Mouse (Mus musculus): Measurements from ENCODE around the gene Cideb. TPM values are rescaled to one million over a fixed set of nuclear protein-coding genes. Genes with fewer than 3 reads are reported as not detected.

Cideb gene
- polyA plus RNA-seq, 1 experiment = 0.17 TPM

DNA sequence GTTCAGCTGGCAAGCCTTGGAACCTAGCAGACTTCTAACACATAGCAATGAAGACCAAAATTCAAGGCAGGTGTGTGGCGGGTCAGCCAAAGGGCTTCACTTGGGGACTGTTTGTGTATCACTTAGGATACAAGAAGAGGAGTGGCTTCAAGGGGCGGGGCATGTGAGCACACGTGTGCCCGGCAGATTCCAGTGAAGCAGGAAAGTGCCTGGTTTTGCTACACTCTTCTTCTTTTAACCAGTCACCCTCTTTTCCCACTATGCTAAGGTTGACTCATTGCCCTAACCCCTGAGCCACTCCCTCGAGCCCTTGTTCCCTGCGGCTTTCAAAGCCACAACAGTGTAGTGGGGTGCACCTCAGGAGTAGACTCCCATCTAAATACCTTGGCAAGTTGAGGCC lies 43.4 kb downstream of the Cideb start:
- H3K36me3 ChIP-seq (ENCODE audit: control insufficient read depth, insufficient read depth) = no peaks in the 10 kb centered on the region
- no peak overlapping the region for H3K4me3 ChIP-seq
- no peaks in the 10 kb centered on the region for H3K27me3 ChIP-seq (ENCODE audit: control insufficient read depth, insufficient read depth, insufficient read length)
- H3K79me2 ChIP-seq (ENCODE audit: control insufficient read depth, insufficient read depth) = no peaks in the 10 kb centered on the region
- H3ac ChIP-seq (ENCODE audit: control insufficient read depth, insufficient read length) = no peak overlapping the region
- TF ChIP-seq POLR2AphosphoS2 (IDR thresholded peaks at IDR 0.05; ENCODE audit: insufficient read length, low read depth) = no peak
- TF ChIP-seq MYOD1 (IDR thresholded peaks at IDR 0.05; ENCODE audit: control insufficient read depth in 1 of 3, insufficient read length in 2 of 3, low read depth in 2 of 3) = peak in 1 of 3 experiments; percentile 9
- peak overlapping the region; percentile 42 for H3K4me2 ChIP-seq (ENCODE audit: low read depth)

DNA sequence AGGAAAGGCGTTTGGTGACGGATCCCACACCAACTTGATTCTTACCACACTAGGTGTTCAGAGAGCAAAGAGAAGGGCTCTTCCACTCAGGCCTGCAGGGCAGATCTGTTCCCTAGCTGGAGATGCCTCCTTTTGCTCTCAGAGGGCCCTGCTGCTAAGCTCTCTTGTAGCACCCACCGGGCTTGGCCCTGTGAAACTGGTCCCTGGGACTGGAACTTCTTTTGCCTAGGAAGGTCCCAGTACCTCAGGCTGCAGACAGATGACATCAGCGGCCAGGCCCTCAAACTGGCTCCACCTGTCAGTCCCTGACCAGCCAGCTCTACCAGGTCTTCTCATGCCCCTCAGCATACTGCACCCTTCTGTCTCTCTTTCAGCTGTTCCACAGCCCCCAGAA lies 44.5 kb downstream of the Cideb start, which contains the start of gene Tgm1:
Gene Tgm1 (minus strand): TSS at position 198 of the 394 bp plus-strand sequence.
- Histone ChIP-seq H3K36me3 (ENCODE audit: control insufficient read depth, insufficient read depth) (no peaks in the 10 kb centered on the region), H3K79me2 (ENCODE audit: control insufficient read depth, insufficient read depth) (no peaks in the 10 kb centered on the region), H3K4me2 (ENCODE audit: low read depth) (peak within 1 kb of the TSS; percentile 42), H3K4me3 (no peak within 1 kb of the TSS), H3K27me3 (ENCODE audit: control insufficient read depth, insufficient read depth, insufficient read length) (no peaks in the 10 kb centered on the region), H3ac (ENCODE audit: control insufficient read depth, insufficient read length) (no peak within 1 kb of the TSS)
- TF ChIP-seq TCF3 (IDR thresholded peaks at IDR 0.05; ENCODE audit: insufficient read length, low read depth) (no peak), POLR2AphosphoS2 (IDR thresholded peaks at IDR 0.05; ENCODE audit: insufficient read length, low read depth) (no peak), REST (IDR thresholded peaks at IDR 0.05; ENCODE audit: insufficient read depth, insufficient read length) (no peak), SRF (IDR thresholded peaks at IDR 0.05; ENCODE audit: control insufficient read depth, insufficient read length, low read depth) (no peak)

- no peak for TF ChIP-seq MAX (IDR thresholded peaks at IDR 0.05; ENCODE audit: low read depth)
- TF ChIP-seq POLR2A (IDR thresholded peaks at IDR 0.05; ENCODE audit: insufficient read length, low read depth) = no peak
- TF ChIP-seq MYOD1 (IDR thresholded peaks at IDR 0.05; ENCODE audit: control insufficient read depth in 1 of 3, insufficient read length in 2 of 3, low read depth in 2 of 3) = no peak
- no peak for TF ChIP-seq MYOG (IDR thresholded peaks at IDR 0.05; ENCODE audit: control insufficient read depth in 1 of 3, insufficient read depth in 1 of 3, insufficient read length in 2 of 3, low read depth in 2 of 3)
- TF ChIP-seq USF1 (IDR thresholded peaks at IDR 0.05; ENCODE audit: low read depth) = no peak
- TF ChIP-seq TCF12 (IDR thresholded peaks at IDR 0.05; ENCODE audit: insufficient read depth, poor library complexity, severe bottlenecking) = no peak
- no peak for TF ChIP-seq SRF (IDR thresholded peaks at IDR 0.05; ENCODE audit: control insufficient read depth, insufficient read length, low read depth)
- TF ChIP-seq POLR2AphosphoS2 (IDR thresholded peaks at IDR 0.05; ENCODE audit: insufficient read length, low read depth) = no peak
- TF ChIP-seq CEBPB (IDR thresholded peaks at IDR 0.05; ENCODE audit: insufficient read depth, poor library complexity, severe bottlenecking) = no peak
- TF ChIP-seq E2F4 (IDR thresholded peaks at IDR 0.05; ENCODE audit: insufficient read depth) = no peak
- TF ChIP-seq TCF3 (IDR thresholded peaks at IDR 0.05; ENCODE audit: insufficient read length, low read depth) = no peak
- no peak for TF ChIP-seq REST (IDR thresholded peaks at IDR 0.05; ENCODE audit: insufficient read depth, insufficient read length)
- Histone ChIP-seq H3ac (ENCODE audit: control insufficient read depth, insufficient read length) (no peak overlapping the region), H3K4me3 (no peak overlapping the region), H3K4me2 (ENCODE audit: low read depth) (no peak overlapping the region), H3K79me2 (ENCODE audit: control insufficient read depth, insufficient read depth) (no peaks in the 10 kb centered on the region), H3K36me3 (ENCODE audit: control insufficient read depth, insufficient read depth) (no peaks in the 10 kb centered on the region), H3K27me3 (ENCODE audit: control insufficient read depth, insufficient read depth, insufficient read length) (no peaks in the 10 kb centered on the region)
These were observed 45.1 kb downstream of the Cideb start for GRCm38 (mm10) chr14:55713007-55713728.

GRCm38 (mm10) chr14:55711786-55712185 lies 46.5 kb downstream of the Cideb start:
- TF ChIP-seq CEBPB (IDR thresholded peaks at IDR 0.05; ENCODE audit: insufficient read depth, poor library complexity, severe bottlenecking) = no peak
- TF ChIP-seq MAX (IDR thresholded peaks at IDR 0.05; ENCODE audit: low read depth) = no peak
- TF ChIP-seq E2F4 (IDR thresholded peaks at IDR 0.05; ENCODE audit: insufficient read depth) = no peak
- TF ChIP-seq USF1 (IDR thresholded peaks at IDR 0.05; ENCODE audit: low read depth) = no peak
- no peak for TF ChIP-seq SRF (IDR thresholded peaks at IDR 0.05; ENCODE audit: control insufficient read depth, insufficient read length, low read depth)
- TF ChIP-seq MYOG (IDR thresholded peaks at IDR 0.05; ENCODE audit: control insufficient read depth in 1 of 3, insufficient read depth in 1 of 3, insufficient read length in 2 of 3, low read depth in 2 of 3) = no peak
- no peak for TF ChIP-seq TCF12 (IDR thresholded peaks at IDR 0.05; ENCODE audit: insufficient read depth, poor library complexity, severe bottlenecking)
- no peak for TF ChIP-seq REST (IDR thresholded peaks at IDR 0.05; ENCODE audit: insufficient read depth, insufficient read length)
- no peak for TF ChIP-seq TCF3 (IDR thresholded peaks at IDR 0.05; ENCODE audit: insufficient read length, low read depth)
- TF ChIP-seq POLR2AphosphoS2 (IDR thresholded peaks at IDR 0.05; ENCODE audit: insufficient read length, low read depth) = no peak
- no peak for TF ChIP-seq POLR2A (IDR thresholded peaks at IDR 0.05; ENCODE audit: insufficient read length, low read depth)
- TF ChIP-seq MYOD1 (IDR thresholded peaks at IDR 0.05; ENCODE audit: control insufficient read depth in 1 of 3, insufficient read length in 2 of 3, low read depth in 2 of 3) = no peak
- Histone ChIP-seq H3K36me3 (ENCODE audit: control insufficient read depth, insufficient read depth) (no peaks in the 10 kb centered on the region), H3K27me3 (ENCODE audit: control insufficient read depth, insufficient read depth, insufficient read length) (no peaks in the 10 kb centered on the region), H3K79me2 (ENCODE audit: control insufficient read depth, insufficient read depth) (no peaks in the 10 kb centered on the region), H3K4me2 (ENCODE audit: low read depth) (no peak overlapping the region), H3ac (ENCODE audit: control insufficient read depth, insufficient read length) (no peak overlapping the region), H3K4me3 (no peak overlapping the region)

DNA sequence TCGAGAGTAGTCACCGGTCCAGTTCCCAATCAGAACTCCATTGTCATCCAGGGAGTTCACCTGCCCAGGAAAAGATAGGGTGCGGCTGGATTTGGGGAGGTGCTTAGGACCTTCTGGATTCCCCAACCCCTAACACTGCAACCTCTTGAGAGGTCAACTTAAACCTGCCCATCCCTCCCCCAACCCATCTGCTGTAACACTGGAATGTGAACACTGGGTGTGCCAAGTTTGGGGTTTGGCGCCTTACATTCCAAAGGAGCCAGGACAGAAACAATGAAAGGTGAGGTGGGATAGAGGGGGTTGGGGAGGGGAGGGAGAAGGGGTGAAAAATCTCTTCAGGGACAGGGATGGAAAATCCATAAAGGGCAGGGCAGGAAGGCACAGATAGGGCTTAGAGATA lies 48.7 kb downstream of the Cideb start:
- no peaks in the 10 kb centered on the region for H3K27me3 ChIP-seq (ENCODE audit: control insufficient read depth, insufficient read depth, insufficient read length)
- TF ChIP-seq TCF3 (IDR thresholded peaks at IDR 0.05; ENCODE audit: insufficient read length, low read depth) = no peak
- no peak for TF ChIP-seq SRF (IDR thresholded peaks at IDR 0.05; ENCODE audit: control insufficient read depth, insufficient read length, low read depth)
- TF ChIP-seq MYOG (IDR thresholded peaks at IDR 0.05; ENCODE audit: control insufficient read depth in 1 of 3, insufficient read depth in 1 of 3, insufficient read length in 2 of 3, low read depth in 2 of 3) = no peak
- no peak for TF ChIP-seq POLR2A (IDR thresholded peaks at IDR 0.05; ENCODE audit: insufficient read length, low read depth)
- TF ChIP-seq MYOD1 (IDR thresholded peaks at IDR 0.05; ENCODE audit: control insufficient read depth in 1 of 3, insufficient read length in 2 of 3, low read depth in 2 of 3) = no peak
- no peak for TF ChIP-seq TCF12 (IDR thresholded peaks at IDR 0.05; ENCODE audit: insufficient read depth, poor library complexity, severe bottlenecking)
- no peak for TF ChIP-seq CEBPB (IDR thresholded peaks at IDR 0.05; ENCODE audit: insufficient read depth, poor library complexity, severe bottlenecking)
- TF ChIP-seq POLR2AphosphoS2 (IDR thresholded peaks at IDR 0.05; ENCODE audit: insufficient read length, low read depth) = no peak
- no peak for TF ChIP-seq E2F4 (IDR thresholded peaks at IDR 0.05; ENCODE audit: insufficient read depth)
- TF ChIP-seq USF1 (IDR thresholded peaks at IDR 0.05; ENCODE audit: low read depth) = no peak
- TF ChIP-seq REST (IDR thresholded peaks at IDR 0.05; ENCODE audit: insufficient read depth, insufficient read length) = no peak
- no peak for TF ChIP-seq MAX (IDR thresholded peaks at IDR 0.05; ENCODE audit: low read depth)
- no peak overlapping the region for H3K4me2 ChIP-seq (ENCODE audit: low read depth)
- H3ac ChIP-seq (ENCODE audit: control insufficient read depth, insufficient read length) = no peak overlapping the region
- H3K36me3 ChIP-seq (ENCODE audit: control insufficient read depth, insufficient read depth) = no peaks in the 10 kb centered on the region
- H3K4me3 ChIP-seq = no peak overlapping the region
- H3K79me2 ChIP-seq (ENCODE audit: control insufficient read depth, insufficient read depth) = no peaks in the 10 kb centered on the region
